Comparison of ENCODE assay signal across 9 mouse cellular contexts in the genomic region with DNA sequence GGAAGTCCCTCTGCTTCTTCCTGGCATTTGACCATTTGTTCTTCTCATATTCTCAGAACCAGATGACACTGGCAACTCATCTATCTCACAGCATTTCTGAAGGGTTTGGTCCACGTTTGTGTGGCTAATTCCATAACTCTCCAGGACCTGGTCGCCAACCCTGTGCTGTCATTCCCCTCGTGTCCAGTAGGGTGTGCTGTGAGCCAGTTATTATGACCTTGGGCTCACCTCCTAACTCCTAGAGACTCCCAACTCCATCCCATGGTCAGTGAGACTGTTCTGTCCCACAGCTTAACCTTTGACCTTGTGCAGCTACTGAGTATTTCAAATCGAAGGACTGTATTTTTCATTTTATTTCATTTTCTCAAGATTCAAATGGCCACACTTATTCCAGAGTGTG. TPM values are rescaled to one million over a fixed set of nuclear protein-coding genes. Genes with fewer than 3 reads are reported as not detected.
DNase-seq lines count a peak whose midpoint lies in the region; ATAC-seq and TF ChIP-seq lines count a peak whose summit lies in the region.
"Had no signal": no experiment of that assay in that cellular context is flagged by ENCODE, and none has a peak within 500 bp of the region (broad histone marks: within the 10 kb centered on the region; RNA-seq: fewer than 3 reads in every experiment).

No protein-coding gene starts in this region.

- no peak overlapping the region for H3K9ac ChIP-seq in kidney, embryonic 15.5 days
- H3K9ac ChIP-seq in limb, embryonic 11.5 days (ENCODE audit: low read length) = no peak overlapping the region

- H3K4me2 ChIP-seq in kidney, embryonic 15.5 days = no peak overlapping the region
- H3K4me2 ChIP-seq in limb, embryonic 11.5 days (ENCODE audit: low read depth, severe bottlenecking) = no peak overlapping the region

- DNase-seq in kidney, adult 18-20 months = peak; percentile 82
- peak; percentile 32 to 44 for DNase-seq in adrenal gland, postnatal 4 days (ENCODE audit: low spot score in 2 of 2)
- peak; percentile 54 for DNase-seq in hindlimb bud, embryonic 11.5 days (ENCODE audit: extremely low spot score, low read depth, low spot score)
- peak; percentile 80 for DNase-seq in limb, embryonic 11.5 days (ENCODE audit: low spot score)
- peak; percentile 69 for DNase-seq in ovary, postnatal 36 days (ENCODE audit: low spot score)
- DNase-seq in thymus, postnatal 10 days (ENCODE audit: low spot score in 2 of 2) = peak; percentile 15 to 51

- H3K9me3 ChIP-seq in kidney, embryonic 15.5 days (replicated peaks) = no peaks in the 10 kb centered on the region
- no peaks in the 10 kb centered on the region for H3K9me3 ChIP-seq in limb, embryonic 11.5 days (ENCODE audit: control insufficient read depth, low read length)

- H3K36me3 ChIP-seq in kidney, embryonic 15.5 days = no peaks in the 10 kb centered on the region
- H3K36me3 ChIP-seq in limb, embryonic 11.5 days (ENCODE audit: control insufficient read depth, insufficient read depth, low read length) = no peaks in the 10 kb centered on the region

- no peak for ATAC-seq in kidney, embryonic 15.5 days (replicated peaks; ENCODE audit: low FRiP score)
- ATAC-seq in limb, embryonic 11.5 days (ENCODE audit: insufficient number of reproducible peaks, low FRiP score, low TSS enrichment, low read depth) = no peak

- TF ChIP-seq POLR2A in embryonic fibroblast, embryonic 13.5 days (IDR thresholded peaks at IDR 0.05; ENCODE audit: low read depth, low read length) = no peak

- TF ChIP-seq CTCF in embryonic fibroblast, embryonic 13.5 days (IDR thresholded peaks at IDR 0.05; ENCODE audit: borderline replicate concordance, insufficient read depth, low read length) = peak; percentile 94; the same call in 1 of the 2 replicates

- H3K4me3 ChIP-seq in kidney, embryonic 15.5 days (replicated peaks) = no peak overlapping the region
- H3K4me3 ChIP-seq in embryonic fibroblast, embryonic 13.5 days (ENCODE audit: insufficient read depth, low read length) = no peak overlapping the region
- H3K4me3 ChIP-seq in limb, embryonic 11.5 days (ENCODE audit: low read depth, low read length) = no peak overlapping the region

- 0 out of 2 replicates have a peak, but pooled peaks cover 4% of the 10 kb centered on the region for H3K27me3 ChIP-seq in kidney, embryonic 15.5 days
- H3K27me3 ChIP-seq in limb, embryonic 11.5 days (ENCODE audit: control insufficient read depth, insufficient read depth, low read length) = no peaks in the 10 kb centered on the region

- 11% methylated on average over 4 of the region's 4 CpGs for WGBS in kidney, embryonic 15.5 days
- WGBS in limb, embryonic 11.5 days = 6% methylated on average over 4 of the region's 4 CpGs

- H3K4me1 ChIP-seq in kidney, embryonic 15.5 days = peaks cover 6% of the 10 kb centered on the region
- H3K4me1 ChIP-seq in embryonic fibroblast, embryonic 13.5 days (ENCODE audit: control insufficient read depth, insufficient read depth, low read length) = no peaks in the 10 kb centered on the region
- H3K4me1 ChIP-seq in limb, embryonic 11.5 days (ENCODE audit: control insufficient read depth, insufficient read depth, low read length) = no peaks in the 10 kb centered on the region

- H3K27ac ChIP-seq in kidney, embryonic 15.5 days = no peak overlapping the region
- no peak overlapping the region for H3K27ac ChIP-seq in embryonic fibroblast, embryonic 13.5 days (ENCODE audit: insufficient read depth, low read length)
- H3K27ac ChIP-seq in limb, embryonic 11.5 days (replicated peaks; ENCODE audit: low read depth, low read length) = no peak overlapping the region

RNA-seq across cellular contexts. Expression of a gene that starts 3.6 kb away (rescaled TPM):
- polyA plus RNA-seq in kidney, embryonic 15.5 days (2015; fragmentation: Nextera tagmentation; extraction: Ambion mirVana) = not detected in 2 replicates
- not detected for total RNA-seq in adrenal gland, postnatal 4 days (2021)
- not detected in 2 replicates for polyA plus RNA-seq in embryonic fibroblast, embryonic 13.5 days (2011; ENCODE audit: insufficient read length, low read depth, missing spikeins)
- not detected in 2 replicates for polyA plus RNA-seq in limb, embryonic 11.5 days (2014; fragmentation: Nextera tagmentation; extraction: Ambion mirVana)
- polyA plus RNA-seq: stomach, embryonic 14.5 days had no signal

RNA-seq across cellular contexts. Expression of a gene that starts 4.4 kb away (rescaled TPM):
- polyA plus RNA-seq in kidney, embryonic 15.5 days (2015; fragmentation: Nextera tagmentation; extraction: Ambion mirVana) = 58.2 and 61.6 TPM in 2 replicates
- total RNA-seq in adrenal gland, postnatal 4 days (2021) = 10 to 100 TPM; 58.7 to 64.4 TPM
- 71.0 and 85.1 TPM in 2 replicates for polyA plus RNA-seq in embryonic fibroblast, embryonic 13.5 days (2011; ENCODE audit: insufficient read length, low read depth, missing spikeins)
- 80.5 and 83.1 TPM in 2 replicates for polyA plus RNA-seq in limb, embryonic 11.5 days (2014; fragmentation: Nextera tagmentation; extraction: Ambion mirVana)

RNA-seq across cellular contexts. Expression of a gene that starts 29.3 kb away (rescaled TPM):
- polyA plus RNA-seq in kidney, embryonic 15.5 days (2015; fragmentation: Nextera tagmentation; extraction: Ambion mirVana) = 33.4 and 34.5 TPM in 2 replicates
- 10 to 100 TPM in 1 of 2 experiments, 1 to 10 TPM in 1; 8.8 to 12.6 TPM for total RNA-seq in adrenal gland, postnatal 4 days (2021)
- 1.5 and 3.1 TPM in 2 replicates for polyA plus RNA-seq in embryonic fibroblast, embryonic 13.5 days (2011; ENCODE audit: insufficient read length, low read depth, missing spikeins)
- 3.6 and 7.8 TPM in 2 replicates for polyA plus RNA-seq in limb, embryonic 11.5 days (2014; fragmentation: Nextera tagmentation; extraction: Ambion mirVana)

RNA-seq across cellular contexts. Expression of a gene that starts 41.8 kb away (rescaled TPM):
- 90.4 and 105 TPM in 2 replicates for polyA plus RNA-seq in kidney, embryonic 15.5 days (2015; fragmentation: Nextera tagmentation; extraction: Ambion mirVana)
- 10 to 100 TPM; 87.0 to 93.3 TPM for total RNA-seq in adrenal gland, postnatal 4 days (2021)
- 88.3 and 96.5 TPM in 2 replicates for polyA plus RNA-seq in embryonic fibroblast, embryonic 13.5 days (2011; ENCODE audit: insufficient read length, low read depth, missing spikeins)
- 60.4 and 69.3 TPM in 2 replicates for polyA plus RNA-seq in limb, embryonic 11.5 days (2014; fragmentation: Nextera tagmentation; extraction: Ambion mirVana)
